In genomic region chr8:110761185-110761584, GRCm38 (mm10) we compare ENCODE assay signal across 10 mouse cellular contexts. TPM values are rescaled to one million over a fixed set of nuclear protein-coding genes. Genes with fewer than 3 reads are reported as not detected.
DNase-seq lines count a peak whose midpoint lies in the region; ATAC-seq and TF ChIP-seq lines count a peak whose summit lies in the region.
"Had no signal": no experiment of that assay in that cellular context is flagged by ENCODE, and none has a peak within 500 bp of the region (broad histone marks: within the 10 kb centered on the region; RNA-seq: fewer than 3 reads in every experiment).

No protein-coding gene starts in this region.

- H3K36me3 ChIP-seq in liver, embryonic 12.5 days = no peaks in the 10 kb centered on the region
- no peaks in the 10 kb centered on the region for H3K36me3 ChIP-seq in kidney, postnatal 0 days (ENCODE audit: insufficient read depth, low read length)
- no peaks in the 10 kb centered on the region for H3K36me3 ChIP-seq in stomach, embryonic 15.5 days
- H3K36me3 ChIP-seq in forebrain, embryonic 11.5 days (ENCODE audit: control insufficient read depth, insufficient read depth, low read length) = no peaks in the 10 kb centered on the region
- H3K36me3 ChIP-seq: embryonic facial prominence, embryonic 13.5 days; midbrain, embryonic 10.5 days had no signal

- no peak for TF ChIP-seq CTCF in kidney, postnatal 0 days (IDR thresholded peaks at IDR 0.05; ENCODE audit: low read depth)

- H3K4me3 ChIP-seq in liver, embryonic 12.5 days = no peak overlapping the region
- no peak overlapping the region for H3K4me3 ChIP-seq in kidney, postnatal 0 days (replicated peaks; ENCODE audit: low read depth, low read length)
- no peak overlapping the region for H3K4me3 ChIP-seq in stomach, embryonic 15.5 days (replicated peaks)
- no peak overlapping the region for H3K4me3 ChIP-seq in forebrain, embryonic 11.5 days (ENCODE audit: low read depth, low read length)
- H3K4me3 ChIP-seq: embryonic facial prominence, embryonic 13.5 days; midbrain, embryonic 10.5 days had no signal

- WGBS in liver, embryonic 12.5 days (ENCODE audit: insufficient replicate concordance) = 32% methylated on average over 5 of the region's 5 CpGs
- WGBS in kidney, postnatal 0 days = 32% methylated on average over 5 of the region's 5 CpGs
- 33% methylated on average over 5 of the region's 5 CpGs for WGBS in stomach, embryonic 15.5 days
- WGBS in forebrain, embryonic 11.5 days = 61% methylated on average over 5 of the region's 5 CpGs

- H3K4me1 ChIP-seq in liver, embryonic 12.5 days = no peaks in the 10 kb centered on the region
- 0 out of 2 replicates have a peak, but pooled peaks cover 3% of the 10 kb centered on the region for H3K4me1 ChIP-seq in kidney, postnatal 0 days (replicated peaks; ENCODE audit: insufficient read depth, low read length)
- 0 out of 2 replicates have a peak, but pooled peaks cover 2% of the 10 kb centered on the region for H3K4me1 ChIP-seq in stomach, embryonic 15.5 days
- H3K4me1 ChIP-seq in forebrain, embryonic 11.5 days (replicated peaks; ENCODE audit: control insufficient read depth, insufficient read depth, low read length) = no peaks in the 10 kb centered on the region

- DNase-seq in liver = peak; percentile 25
- peak; percentile 70 to 79 for DNase-seq in heart, adult 9 months (ENCODE audit: low spot score in 2 of 2)
- peak; percentile 86 for DNase-seq in kidney, postnatal 0 days (ENCODE audit: low spot score)
- no peak for DNase-seq in retina, postnatal 1 day
- DNase-seq in forebrain, embryonic 11.5 days (ENCODE audit: low spot score) = no peak
- no peak for DNase-seq in left cerebral cortex, adult 8-10 months (ENCODE audit: low spot score in 2 of 2)

- no peak overlapping the region for H3K9ac ChIP-seq in liver, embryonic 12.5 days
- H3K9ac ChIP-seq in kidney, postnatal 0 days (ENCODE audit: low read depth, low read length) = no peak overlapping the region
- no peak overlapping the region for H3K9ac ChIP-seq in stomach, embryonic 15.5 days
- no peak overlapping the region for H3K9ac ChIP-seq in forebrain, embryonic 11.5 days (ENCODE audit: low read length)
- H3K9ac ChIP-seq: embryonic facial prominence, embryonic 13.5 days had no signal

- no peak overlapping the region for H3K4me2 ChIP-seq in liver, embryonic 12.5 days
- H3K4me2 ChIP-seq in kidney, postnatal 0 days (ENCODE audit: low read length) = 0 out of 2 replicates have a peak overlapping the region, but pooled peaks have one; percentile 8
- H3K4me2 ChIP-seq in stomach, embryonic 15.5 days = no peak overlapping the region
- H3K4me2 ChIP-seq in forebrain, embryonic 11.5 days (ENCODE audit: low read depth, low read length, severe bottlenecking) = no peak overlapping the region
- H3K4me2 ChIP-seq: embryonic facial prominence, embryonic 13.5 days had no signal

- no peaks in the 10 kb centered on the region for H3K9me3 ChIP-seq in liver, embryonic 12.5 days (replicated peaks)
- no peaks in the 10 kb centered on the region for H3K9me3 ChIP-seq in kidney, postnatal 0 days (replicated peaks; ENCODE audit: low read length)
- H3K9me3 ChIP-seq in stomach, embryonic 15.5 days = no peaks in the 10 kb centered on the region
- no peaks in the 10 kb centered on the region for H3K9me3 ChIP-seq in forebrain, embryonic 11.5 days (ENCODE audit: control insufficient read depth, low read length)
- H3K9me3 ChIP-seq: embryonic facial prominence, embryonic 13.5 days; midbrain, embryonic 10.5 days had no signal

- H3K27ac ChIP-seq in liver, embryonic 12.5 days = no peak overlapping the region
- H3K27ac ChIP-seq in kidney, postnatal 0 days = peak overlapping the region; percentile 62; the same call in 1 of the 2 replicates
- H3K27ac ChIP-seq in stomach, embryonic 15.5 days = no peak overlapping the region
- no peak overlapping the region for H3K27ac ChIP-seq in forebrain, embryonic 11.5 days (ENCODE audit: low read depth, low read length)
- H3K27ac ChIP-seq: embryonic facial prominence, embryonic 13.5 days; midbrain, embryonic 10.5 days had no signal

- 0 out of 2 replicates have a peak, but pooled peaks cover 2% of the 10 kb centered on the region for H3K27me3 ChIP-seq in liver, embryonic 12.5 days (replicated peaks)
- H3K27me3 ChIP-seq in kidney, postnatal 0 days (ENCODE audit: insufficient read depth, low read length) = no peaks in the 10 kb centered on the region
- no peaks in the 10 kb centered on the region for H3K27me3 ChIP-seq in stomach, embryonic 15.5 days (replicated peaks)
- no peaks in the 10 kb centered on the region for H3K27me3 ChIP-seq in forebrain, embryonic 11.5 days (ENCODE audit: control insufficient read depth, insufficient read depth, low read length)
- H3K27me3 ChIP-seq: embryonic facial prominence, embryonic 13.5 days had no signal

- no peak for ATAC-seq in liver, embryonic 12.5 days
- no peak for ATAC-seq in kidney, postnatal 0 days (replicated peaks; ENCODE audit: low FRiP score, low read depth)
- ATAC-seq in stomach, embryonic 15.5 days (ENCODE audit: insufficient read depth, low FRiP score, low read depth) = peak; percentile 44; the same call in 1 of the 2 replicates
- ATAC-seq in forebrain, embryonic 11.5 days (replicated peaks; ENCODE audit: low FRiP score) = no peak

RNA-seq across cellular contexts. Expression of gene Mtss1l, which starts 39.9 kb away (rescaled TPM):
- 3.7 and 3.9 TPM in 2 replicates for polyA plus RNA-seq in liver, embryonic 12.5 days (2016; fragmentation: Nextera tagmentation; extraction: Ambion mirVana)
- 8.7 and 12.4 TPM in 2 replicates for polyA plus RNA-seq in kidney, postnatal 0 days (2015; fragmentation: Nextera tagmentation; extraction: Ambion mirVana)
- 15.9 and 16.2 TPM in 2 replicates for polyA plus RNA-seq in stomach, embryonic 15.5 days (2015; fragmentation: Nextera tagmentation; extraction: Ambion mirVana)
- polyA plus RNA-seq in forebrain, embryonic 11.5 days (2014; fragmentation: Nextera tagmentation; extraction: Ambion mirVana) = 15.8 and 17.6 TPM in 2 replicates
- 100 to 1,000 TPM; 206 to 236 (median 215) TPM for total RNA-seq in left cerebral cortex, adult 8-10 months (2022)

RNA-seq across cellular contexts. Expression of gene Il34, which starts 44.5 kb away (rescaled TPM):
- polyA plus RNA-seq in liver, embryonic 12.5 days (2016; fragmentation: Nextera tagmentation; extraction: Ambion mirVana) = not detected in 2 replicates
- polyA plus RNA-seq in kidney, postnatal 0 days (2015; fragmentation: Nextera tagmentation; extraction: Ambion mirVana) = 5.2 and 7.5 TPM in 2 replicates
- polyA plus RNA-seq in stomach, embryonic 15.5 days (2015; fragmentation: Nextera tagmentation; extraction: Ambion mirVana) = 3.2 and 3.4 TPM in 2 replicates
- 0.25 and 0.29 TPM in 2 replicates for polyA plus RNA-seq in forebrain, embryonic 11.5 days (2014; fragmentation: Nextera tagmentation; extraction: Ambion mirVana)
- 10 to 100 TPM; 80.4 to 88.7 (median 81.2) TPM for total RNA-seq in left cerebral cortex, adult 8-10 months (2022)

Comparison
In these comparisons a context has a peak if more than half of its experiments do, and no peak if none do; other contexts are left out.
1. DNase-seq: peak in liver (single experiment), heart, adult 9 months (2 of 2) and kidney, postnatal 0 days (single experiment); none in retina, postnatal 1 day (single experiment), forebrain, embryonic 11.5 days (single experiment) and left cerebral cortex, adult 8-10 months (0 of 2).